21 mouse cellular contexts compared by ENCODE assay signal in genomic region chr5:35011156-35011923, GRCm38 (mm10). TPM values are rescaled to one million over a fixed set of nuclear protein-coding genes. Genes with fewer than 3 reads are reported as not detected.
DNase-seq lines count a peak whose midpoint lies in the region; ATAC-seq lines count a peak whose summit lies in the region.
"Had no signal": no experiment of that assay in that cellular context is flagged by ENCODE, and none has a peak within 500 bp of the region (broad histone marks: within the 10 kb centered on the region; RNA-seq: fewer than 3 reads in every experiment).

No protein-coding gene starts in this region.

- no peak overlapping the region for H3K27ac ChIP-seq in forebrain, embryonic 15.5 days (replicated peaks)
- H3K27ac ChIP-seq: heart, embryonic 13.5 days; hindbrain, embryonic 14.5 days; intestine, embryonic 15.5 days had no signal

- no peak overlapping the region for H3K9ac ChIP-seq in forebrain, embryonic 15.5 days (replicated peaks)
- H3K9ac ChIP-seq: heart, embryonic 13.5 days; hindbrain, embryonic 14.5 days; intestine, embryonic 15.5 days had no signal

- H3K4me1 ChIP-seq in forebrain, embryonic 15.5 days, result peaks cover 10% of the 10 kb centered on the region
- H3K4me1 ChIP-seq: intestine, embryonic 15.5 days had no signal

- 85% methylated on average over 6 of the region's 6 CpGs for WGBS in forebrain, embryonic 15.5 days

- intact Hi-C loops in left cerebral cortex, postnatal 4 days (cut with DNase I), result no loop called here

- H3K27me3 ChIP-seq in forebrain, embryonic 15.5 days, result no peaks in the 10 kb centered on the region
- H3K27me3 ChIP-seq: heart, embryonic 13.5 days; intestine, embryonic 15.5 days had no signal

- H3K4me2 ChIP-seq in forebrain, embryonic 15.5 days (replicated peaks), result no peak overlapping the region
- H3K4me2 ChIP-seq: heart, embryonic 13.5 days; hindbrain, embryonic 14.5 days; intestine, embryonic 15.5 days had no signal

- H3K36me3 ChIP-seq in forebrain, embryonic 15.5 days, result no peaks in the 10 kb centered on the region
- H3K36me3 ChIP-seq: intestine, embryonic 15.5 days had no signal

- DNase-seq in cerebellum, postnatal 14 days, result peak; percentile 63 to 70
- no peak for DNase-seq in cerebellum, adult 18-20 months
- DNase-seq in left cerebral cortex, postnatal 4 days, result peak; percentile 69
- DNase-seq in left cerebral cortex, adult 9 months (ENCODE audit: low spot score in 2 of 2), result no peak
- peak; percentile 36 for DNase-seq in adipocyte (ENCODE audit: low spot score)
- DNase-seq in brain, adult 2 months (ENCODE audit: low read depth, low spot score), result peak; percentile 36
- no peak for DNase-seq in gastrocnemius, postnatal 10 days
- DNase-seq: adrenal gland, postnatal 14 days; cerebellum, adult 11-12 months; cerebellum, adult 9-11 months; gastrocnemius, postnatal 36 days; kidney, adult 11 months had no signal

- H3K4me3 ChIP-seq in forebrain, embryonic 15.5 days, result no peak overlapping the region
- H3K4me3 ChIP-seq: heart, embryonic 13.5 days; intestine, embryonic 15.5 days had no signal

- no peak for ATAC-seq in forebrain, embryonic 15.5 days (replicated peaks)
- ATAC-seq: CD4-positive, CD25-positive, alpha-beta regulatory T cell, adult 4 months; forebrain, embryonic 14.5 days; intestine, embryonic 15.5 days had no signal

- no peaks in the 10 kb centered on the region for H3K9me3 ChIP-seq in forebrain, embryonic 15.5 days
- H3K9me3 ChIP-seq: heart, embryonic 13.5 days; intestine, embryonic 15.5 days had no signal

RNA-seq across cellular contexts. Expression of gene Hgfac, which starts 30.0 kb away (rescaled TPM):
- 1 to 10 TPM in 1 of 2 experiments, under 1 TPM in 1; 0.95 to 1.7 TPM for total RNA-seq in left cerebral cortex, postnatal 4 days (2021)
- 1 to 10 TPM in 1 of 2 experiments, under 1 TPM in 1; 0.40 to 1.1 TPM for total RNA-seq in gastrocnemius, postnatal 10 days (2021)
- polyA plus RNA-seq in forebrain, embryonic 15.5 days (2015; fragmentation: Nextera tagmentation; extraction: Ambion mirVana), result 0.69 and 0.75 TPM in 2 replicates
- polyA plus RNA-seq: embryonic facial prominence, embryonic 11.5 days; forebrain, embryonic 14.5 days had no signal

RNA-seq across cellular contexts. Expression of gene Dok7, which starts 45.2 kb away (rescaled TPM):
- 10 to 100 TPM in 1 of 2 experiments, 1 to 10 TPM in 1; 9.4 to 10.3 TPM for total RNA-seq in left cerebral cortex, postnatal 4 days (2021)
- 10 to 100 TPM; 25.8 to 30.4 TPM for total RNA-seq in gastrocnemius, postnatal 10 days (2021)
- 7.2 and 7.9 TPM in 2 replicates for polyA plus RNA-seq in forebrain, embryonic 15.5 days (2015; fragmentation: Nextera tagmentation; extraction: Ambion mirVana)
- polyA plus RNA-seq: CD4-positive, CD25-positive, alpha-beta regulatory T cell, adult 4 months; forebrain, embryonic 11.5 days; hindbrain, embryonic 11.5 days had no signal

Comparison
In these comparisons a context has a peak if more than half of its experiments do, and no peak if none do; other contexts are left out.
1. DNase-seq: peak in cerebellum, postnatal 14 days (2 of 2), left cerebral cortex, postnatal 4 days (single experiment), adipocyte (single experiment) and brain, adult 2 months (single experiment); none in cerebellum, adult 18-20 months (0 of 2), left cerebral cortex, adult 9 months (0 of 2) and gastrocnemius, postnatal 10 days (single experiment).